8 mouse cellular contexts compared by ENCODE assay signal in the genomic region with DNA sequence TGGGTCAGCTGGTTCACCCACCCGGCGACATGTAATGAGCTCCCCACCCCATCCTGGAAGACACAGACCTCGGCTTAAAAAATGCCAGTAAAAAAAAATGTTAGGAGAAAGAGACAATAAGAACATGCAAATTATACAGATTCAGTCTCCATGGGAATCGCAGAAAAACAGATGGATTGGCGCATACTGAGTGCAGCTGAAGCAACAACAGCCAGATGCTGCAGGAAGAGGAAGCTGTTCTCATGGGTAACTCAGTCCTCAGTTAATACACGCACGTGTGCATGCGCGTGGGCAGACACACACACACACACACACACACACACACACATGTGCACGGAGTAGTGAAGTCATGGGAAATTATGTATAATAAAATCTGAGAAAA. TPM values are rescaled to one million over a fixed set of nuclear protein-coding genes. Genes with fewer than 3 reads are reported as not detected.
DNase-seq lines count a peak whose midpoint lies in the region; ATAC-seq and TF ChIP-seq lines count a peak whose summit lies in the region.

No protein-coding gene starts in this region.

- H3K27ac ChIP-seq in kidney, postnatal 0 days: peak overlapping the region; percentile 80
- H3K27ac ChIP-seq in bone marrow, adult 2 months (ENCODE audit: control insufficient read depth, insufficient read depth, low read depth, low read length, poor library complexity): peak overlapping the region; percentile 52

- no peak overlapping the region for H3K9ac ChIP-seq in kidney, postnatal 0 days (ENCODE audit: low read depth, low read length)

- peaks cover 22% of the 10 kb centered on the region for H3K4me1 ChIP-seq in kidney, postnatal 0 days (replicated peaks; ENCODE audit: insufficient read depth, low read length)
- H3K4me1 ChIP-seq in bone marrow, adult 2 months (ENCODE audit: control insufficient read depth, insufficient read depth, low read length): no peaks in the 10 kb centered on the region; the same call in 1 of the 2 replicates

- ATAC-seq in kidney, postnatal 0 days (replicated peaks; ENCODE audit: low FRiP score, low read depth): no peak

- H3K9me3 ChIP-seq in kidney, postnatal 0 days (replicated peaks; ENCODE audit: low read length): no peaks in the 10 kb centered on the region

- H3K4me2 ChIP-seq in kidney, postnatal 0 days (ENCODE audit: low read length): peak overlapping the region; percentile 25; the same call in 1 of the 2 replicates

- H3K27me3 ChIP-seq in kidney, postnatal 0 days (ENCODE audit: insufficient read depth, low read length): no peaks in the 10 kb centered on the region
- H3K27me3 ChIP-seq in splenic B cell, adult 2 months (ENCODE audit: control insufficient read depth, insufficient read depth, low read length, poor library complexity, severe bottlenecking): no peaks in the 10 kb centered on the region

- H3K36me3 ChIP-seq in kidney, postnatal 0 days (ENCODE audit: insufficient read depth, low read length): no peaks in the 10 kb centered on the region
- H3K36me3 ChIP-seq in splenic B cell, adult 2 months (ENCODE audit: control insufficient read depth, insufficient read depth, low read length, poor library complexity, severe bottlenecking): no peaks in the 10 kb centered on the region

- TF ChIP-seq POLR2A in bone marrow, adult 2 months (IDR thresholded peaks at IDR 0.05; ENCODE audit: borderline replicate concordance, control insufficient read depth, low read depth, low read length): no peak

- no peak for DNase-seq in kidney, postnatal 0 days (ENCODE audit: low spot score)
- DNase-seq in kidney, adult 11 months: no peak
- peak; percentile 68 for DNase-seq in heart, adult 8-10 months (ENCODE audit: low spot score)
- DNase-seq in layer of hippocampus, postnatal 14 days (ENCODE audit: low spot score in 2 of 2): peak; percentile 45 to 60
- DNase-seq in splenic B cell, adult 2 months (ENCODE audit: low read depth, low spot score): peak; percentile 85
- DNase-seq in adrenal gland, postnatal 25 days: no peak
- no peak for DNase-seq in cerebellum, adult 9-11 months

- H3K4me3 ChIP-seq in kidney, postnatal 0 days (replicated peaks; ENCODE audit: low read depth, low read length): no peak overlapping the region
- no peak overlapping the region for H3K4me3 ChIP-seq in bone marrow, adult 2 months (replicated peaks; ENCODE audit: control insufficient read depth, low read depth, low read length)

- TF ChIP-seq CTCF in kidney, postnatal 0 days (IDR thresholded peaks at IDR 0.05; ENCODE audit: low read depth): no peak
- no peak for TF ChIP-seq CTCF in bone marrow, adult 2 months (IDR thresholded peaks at IDR 0.05; ENCODE audit: control insufficient read depth, insufficient read depth, low read length)

- WGBS in kidney, postnatal 0 days: 53% methylated on average over 10 of the region's 10 CpGs
- 35% methylated on average over 10 of the region's 10 CpGs for WGBS in bone marrow, adult 2 months

RNA-seq across cellular contexts. Expression of gene Lamc1, which starts 23.7 kb away (rescaled TPM):
- polyA plus RNA-seq in kidney, postnatal 0 days (2015; fragmentation: Nextera tagmentation; extraction: Ambion mirVana): 106 and 107 TPM in 2 replicates
- polyA plus RNA-seq in bone marrow, adult 2 months (2011; ENCODE audit: insufficient read depth, insufficient read length, low replicate concordance, missing spikeins): 3.7 and 10.6 TPM in 2 replicates
- total RNA-seq in heart, adult 8-10 months (2022): 100 to 1,000 TPM in 2 of 4 experiments, 10 to 100 TPM in 2; 83.2 to 109 (median 98.8) TPM
- total RNA-seq in layer of hippocampus, postnatal 14 days (2021): 10 to 100 TPM; 43.3 to 49.1 TPM
- total RNA-seq in adrenal gland, postnatal 25 days (2021): 96.3 and 103 TPM in 2 replicates

Comparison
In these comparisons a context has a peak if more than half of its experiments do, and no peak if none do; other contexts are left out.
1. DNase-seq: peak in heart, adult 8-10 months (single experiment), layer of hippocampus, postnatal 14 days (2 of 2) and splenic B cell, adult 2 months (single experiment); none in kidney, postnatal 0 days (single experiment), kidney, adult 11 months (single experiment), adrenal gland, postnatal 25 days (single experiment) and cerebellum, adult 9-11 months (single experiment).